Mouse (Mus musculus) megakaryocyte, embryonic 14.5 days (primary cell): Measurements from ENCODE around the gene Nudt9.
"Not testable (repeated sequence)": the region's sequence is repeated elsewhere in the genome, so short reads cannot be mapped to it uniquely, and the experiment has no call there.

ENCODE experiments used
- FLI1 ChIP-seq: IDR thresholded peaks from 2 replicates; pipeline ENCODE4 v1.6.1; 2012; ENCODE audit warnings: low read length, inconsistent platforms, mixed read lengths
- GATA1 ChIP-seq: IDR thresholded peaks from 3 replicates; pipeline ENCODE4 v1.6.1; 2012; ENCODE audit warnings: mixed read lengths, low read length, inconsistent platforms, borderline replicate concordance

DNA sequence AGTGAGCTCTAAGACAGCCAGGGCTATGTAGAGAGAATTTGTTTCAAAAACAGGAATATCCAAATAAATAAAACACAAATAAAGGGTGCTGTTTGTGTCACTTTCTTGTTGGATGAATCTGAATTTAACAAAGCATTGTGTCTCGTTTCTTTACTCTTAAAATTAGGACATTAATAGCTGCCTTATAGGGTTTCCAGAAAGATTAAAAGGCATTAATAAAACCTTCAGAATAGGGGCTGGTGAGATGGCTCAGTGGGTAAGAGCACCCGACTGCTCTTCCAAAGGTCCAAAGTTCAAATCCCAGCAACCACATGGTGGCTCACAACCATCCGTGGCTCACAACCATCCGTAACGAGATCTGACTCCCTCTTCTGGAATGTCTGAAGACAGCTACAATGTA lies 21.9 kb upstream of the Nudt9 start:
- TF ChIP-seq GATA1, FLI1: not testable (repeated sequence)
